Mouse (Mus musculus): Measurements from ENCODE around the gene Dzip1. TPM values are rescaled to one million over a fixed set of nuclear protein-coding genes. Genes with fewer than 3 reads are reported as not detected.

Gene Dzip1
- total RNA-seq, 2 experiments from 2014 or later, result 4.8 to 6.6 TPM

DNA sequence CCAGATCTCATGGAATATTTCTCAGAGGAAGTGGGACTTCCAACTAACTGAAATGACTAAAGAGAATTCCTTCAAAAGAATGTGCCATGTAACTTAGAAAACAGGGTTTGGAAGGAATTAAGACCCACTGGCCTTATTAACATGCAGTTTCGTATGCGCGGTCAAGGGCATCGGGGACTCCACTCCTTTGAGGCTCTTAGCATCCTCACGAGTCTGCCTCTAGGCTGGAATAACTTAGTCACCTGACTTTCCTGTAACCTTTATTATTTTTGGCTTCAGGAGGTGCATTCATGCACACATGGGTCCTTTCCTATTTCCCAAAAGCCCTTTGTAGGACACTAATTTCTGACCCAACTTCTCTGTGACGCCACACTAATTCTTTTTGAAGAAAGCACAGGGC lies 92.0 kb downstream of the Dzip1 start:
- no peak for DNase-seq

DNA sequence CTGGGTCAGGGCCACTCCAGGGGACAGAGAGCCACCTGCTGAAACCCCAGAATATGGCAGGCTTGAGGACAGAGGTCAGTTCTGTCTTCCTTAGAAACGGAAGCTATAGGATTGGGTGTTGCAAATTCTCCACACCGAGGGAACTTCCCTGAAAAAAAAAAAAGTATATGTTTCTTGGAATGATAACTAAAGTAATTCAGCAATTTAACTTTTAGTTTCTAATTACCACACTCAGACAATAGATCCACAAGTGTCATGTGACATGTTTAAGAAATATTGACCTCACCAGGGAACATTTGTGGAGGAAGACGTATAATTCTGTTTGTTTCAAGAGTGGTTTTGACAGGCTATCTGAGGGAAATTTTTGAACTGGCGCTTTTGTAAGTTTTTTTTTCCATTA lies 93.7 kb downstream of the Dzip1 start:
- no peak for DNase-seq

DNA sequence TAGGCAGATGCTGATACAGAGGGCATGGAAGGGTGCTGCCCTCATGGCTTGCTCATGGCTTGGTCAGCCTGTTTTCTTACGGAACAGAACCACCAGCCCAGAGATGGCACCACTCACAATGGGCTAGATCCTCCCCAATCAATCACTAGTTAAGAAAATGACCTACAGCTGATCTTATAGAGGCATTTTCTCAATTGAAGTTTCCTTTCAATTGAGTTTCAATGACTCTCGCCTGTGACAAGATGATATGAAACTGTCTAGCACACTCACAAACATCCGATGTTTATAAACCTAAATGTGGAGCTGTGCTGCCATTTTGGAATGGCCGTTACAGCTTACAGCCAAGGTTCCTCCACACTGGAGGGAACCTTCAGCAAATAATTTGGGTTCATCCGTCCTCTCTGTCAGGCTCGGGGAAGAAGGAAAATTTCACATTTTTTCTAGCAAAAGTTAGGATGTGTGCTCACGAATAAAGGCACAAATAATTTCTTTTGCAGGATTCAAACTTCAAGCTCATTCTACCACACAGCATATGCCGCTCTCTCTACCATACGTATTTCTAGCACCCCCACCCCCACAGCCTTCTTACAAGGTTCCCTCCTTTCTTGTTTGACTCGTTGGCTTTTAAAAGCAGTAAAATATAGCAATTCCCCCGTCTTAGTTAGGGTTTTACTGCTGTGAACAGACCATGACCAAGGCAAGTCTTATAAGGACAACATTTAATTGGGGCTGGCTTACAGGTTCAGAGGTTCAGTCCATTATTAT lies 95.7 kb downstream of the Dzip1 start:
- DNase-seq, result no peak

DNA sequence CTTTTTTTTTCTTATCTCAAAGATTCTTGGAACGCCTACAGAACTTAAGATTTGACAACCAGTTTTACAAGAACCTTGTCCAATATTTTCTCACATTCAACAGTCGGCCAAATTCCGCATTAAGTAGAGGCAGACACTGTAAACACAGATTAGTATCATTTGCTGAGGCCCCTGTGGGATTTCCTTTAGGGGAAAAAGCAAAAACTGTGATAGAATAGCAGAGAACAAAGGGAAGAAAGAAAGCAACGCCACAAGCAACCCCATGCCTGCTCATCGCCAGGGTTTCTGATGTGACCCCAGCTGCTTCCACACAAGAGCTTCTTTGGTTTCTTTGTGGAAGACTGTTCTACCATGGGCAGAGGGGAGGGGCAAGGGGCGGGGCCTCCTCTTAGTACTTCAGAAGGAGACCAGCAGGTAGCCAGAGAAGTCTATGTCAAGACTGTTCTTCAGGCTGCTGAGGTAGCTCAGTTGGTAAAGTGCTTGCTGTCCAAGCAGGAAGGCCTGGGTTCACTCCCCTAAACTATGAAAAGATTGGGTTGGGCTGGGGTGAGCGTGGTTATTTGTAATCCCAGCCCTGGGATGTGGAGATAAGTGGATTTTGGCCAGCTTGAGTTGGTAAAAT lies 97.9 kb downstream of the Dzip1 start:
- DNase-seq, result no peak

DNA sequence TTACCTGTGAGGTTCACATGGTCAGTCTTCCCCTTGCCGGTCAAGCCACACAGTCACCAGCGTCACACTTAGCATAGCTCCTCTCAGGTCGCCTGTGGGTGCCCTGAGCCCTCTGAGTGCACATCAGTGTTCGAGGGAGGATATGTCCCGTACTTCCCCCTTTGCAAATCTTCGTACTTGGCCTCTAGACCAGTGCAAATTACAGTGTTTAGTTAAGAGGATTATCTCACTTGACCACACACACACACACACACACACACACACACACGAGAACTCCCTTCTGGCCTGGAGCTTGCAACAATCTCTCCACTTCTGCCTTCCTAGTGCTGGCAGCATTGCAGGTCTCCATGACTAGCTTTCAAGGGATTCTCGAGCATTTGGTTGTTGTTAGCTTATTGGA lies 98.9 kb downstream of the Dzip1 start:
- no peak for DNase-seq

Other genes starting within 250 kb of the Dzip1 start
- gene Abcc4, start 219.2 kb downstream of the Dzip1 start, total RNA-seq (2021), result 1 to 10 TPM; 2.9 to 3.1 TPM
- under 1 TPM; 0.23 to 0.24 TPM for gene Cldn10, start 137.6 kb downstream of the Dzip1 start, total RNA-seq (2021)
- 10 to 100 TPM; 28.1 to 28.4 TPM for gene Dnajc3, start 12.5 kb upstream of the Dzip1 start, total RNA-seq (2021)
- 1 to 10 TPM; 5.5 to 7.9 TPM for gene Uggt2, start 174.0 kb upstream of the Dzip1 start, total RNA-seq (2021)
- gene Hs6st3, start 212.9 kb upstream of the Dzip1 start, total RNA-seq (2021), result under 1 TPM in 1 of 2 experiments, not detected in 1; 0.16 TPM

Measured in heart, postnatal 4 days (tissue).